Mouse (Mus musculus): ENCODE data around the gene Smtn. TPM values are rescaled to one million over a fixed set of nuclear protein-coding genes. Genes with fewer than 3 reads are reported as not detected.

Gene Smtn
- polyA plus RNA-seq (2014; fragmentation: Nextera tagmentation; extraction: Ambion mirVana) = 100 and 116 TPM in 2 replicates

DNA sequence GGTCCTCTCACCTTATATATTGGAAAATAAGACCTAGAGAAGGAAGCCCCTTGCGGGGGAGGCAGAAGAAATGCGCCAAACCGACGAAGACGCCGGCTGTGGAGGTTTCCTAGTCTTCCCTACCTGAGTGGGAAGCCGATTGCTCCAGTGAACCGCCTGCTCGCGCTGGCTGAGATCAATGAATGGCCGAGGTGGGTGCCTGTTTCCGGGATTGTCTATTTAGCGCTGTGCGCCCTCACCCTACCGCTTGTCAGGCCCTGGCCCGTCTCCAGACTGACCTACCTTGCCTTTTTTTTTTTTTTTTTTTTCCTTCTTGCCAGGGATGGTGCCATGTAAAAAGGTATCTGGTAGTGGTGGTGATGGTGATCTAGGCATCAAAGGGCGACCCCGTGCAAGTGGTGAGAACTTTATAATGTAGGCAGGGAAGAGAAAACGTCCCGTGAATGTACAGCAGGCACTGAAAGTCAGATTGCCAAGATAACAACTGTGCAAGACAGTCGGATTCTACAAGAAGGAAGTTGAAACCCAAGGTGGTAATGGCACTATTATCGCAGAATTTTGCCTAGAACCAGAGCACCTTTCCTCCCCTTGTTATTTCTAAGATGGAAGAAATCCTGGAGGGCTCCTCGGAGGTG, at the start of gene Smtn:
Smtn (minus strand) TSS at position 162 of the 635 bp plus-strand sequence.
- 93% methylated on average over 23 of the region's 23 CpGs for WGBS
- Histone ChIP-seq H3K4me2 (ENCODE audit: low read depth, low read length) (peak within 1 kb of the TSS; percentile 68), H3K9me3 (ENCODE audit: control insufficient read depth, low read length) (peaks cover 7% of the 10 kb centered on the region; the same call in 1 of the 2 replicates), H3K9ac (ENCODE audit: low read depth, low read length) (peak within 1 kb of the TSS; percentile 52), H3K36me3 (ENCODE audit: control insufficient read depth, insufficient read depth, low read length) (peaks cover 7% of the 10 kb centered on the region; the same call in 1 of the 2 replicates), H3K4me1 (ENCODE audit: control insufficient read depth, insufficient read depth, low read length) (peaks cover 32% of the 10 kb centered on the region), H3K4me3 (ENCODE audit: low read depth, low read length) (peak within 1 kb of the TSS; percentile 68), H3K27me3 (replicated peaks; ENCODE audit: control insufficient read depth, insufficient read depth, low read length) (no peaks in the 10 kb centered on the region), H3K27ac (replicated peaks; ENCODE audit: low read depth, low read length) (no peak within 1 kb of the TSS)
- no peak for DNase-seq (ENCODE audit: low spot score)
- ATAC-seq (ENCODE audit: low read depth) = no peak

DNA sequence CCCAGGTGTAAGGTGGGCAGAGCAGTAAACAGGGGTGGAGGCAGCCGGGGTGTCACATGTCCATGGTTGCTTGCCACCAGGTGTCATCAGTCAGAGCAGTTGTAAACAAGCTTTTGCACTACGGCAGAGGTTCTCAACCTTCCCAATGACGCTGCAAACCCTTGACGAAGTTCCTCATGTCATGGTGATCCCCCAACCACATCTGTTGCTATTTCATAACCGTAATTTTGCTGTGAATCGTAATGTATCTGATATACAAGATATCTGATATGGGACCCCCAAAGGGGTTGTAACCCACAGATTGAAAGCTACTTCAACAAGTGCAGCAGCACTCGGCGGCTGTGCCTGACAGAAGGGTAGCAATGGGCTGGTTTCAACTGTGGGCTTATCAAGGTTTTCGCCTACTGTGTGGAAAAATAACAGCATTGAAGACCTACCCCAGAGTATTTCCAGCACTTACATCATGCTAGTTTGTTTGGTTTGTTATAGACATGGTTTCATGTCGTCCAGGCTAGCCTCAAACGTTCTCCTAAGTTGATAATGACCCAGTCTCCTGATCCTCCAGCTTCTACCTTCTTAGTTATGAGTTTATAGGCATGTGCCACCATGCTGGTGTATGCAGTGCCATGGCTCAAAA, 47.7 kb upstream of the Smtn start:
- no peaks in the 10 kb centered on the region for H3K9me3 ChIP-seq (ENCODE audit: control insufficient read depth, low read length)
- no peak overlapping the region for H3K27ac ChIP-seq (replicated peaks; ENCODE audit: low read depth, low read length)
- H3K4me2 ChIP-seq (ENCODE audit: low read depth, low read length) = no peak overlapping the region
- WGBS = 76% methylated on average over 11 of the region's 11 CpGs
- H3K9ac ChIP-seq (ENCODE audit: low read depth, low read length) = no peak overlapping the region
- no peak for DNase-seq (ENCODE audit: low spot score)
- ATAC-seq (ENCODE audit: low read depth) = no peak
- no peak overlapping the region for H3K4me3 ChIP-seq (ENCODE audit: low read depth, low read length)
- no peaks in the 10 kb centered on the region for H3K27me3 ChIP-seq (replicated peaks; ENCODE audit: control insufficient read depth, insufficient read depth, low read length)
- no peaks in the 10 kb centered on the region for H3K36me3 ChIP-seq (ENCODE audit: control insufficient read depth, insufficient read depth, low read length)
- H3K4me1 ChIP-seq (ENCODE audit: control insufficient read depth, insufficient read depth, low read length) = no peaks in the 10 kb centered on the region

DNA sequence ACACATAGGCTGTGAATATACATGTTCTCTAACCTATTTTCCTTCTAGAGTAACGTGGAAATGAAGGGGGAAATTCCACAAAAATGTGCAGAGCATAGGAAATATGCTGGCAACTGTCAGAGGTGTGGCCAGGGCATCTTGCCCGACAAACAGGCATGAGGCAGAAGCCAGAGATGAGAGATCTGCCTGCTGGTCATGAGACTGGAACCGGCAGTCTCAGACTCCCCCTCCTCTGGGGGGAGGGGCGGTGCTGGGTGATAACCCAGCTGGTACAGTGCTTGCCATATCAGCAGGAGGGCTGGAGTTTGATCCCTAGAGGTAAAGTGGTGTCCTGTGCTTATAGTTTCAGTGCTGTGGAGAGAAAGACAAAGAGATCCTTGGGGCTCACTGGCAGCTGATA, 46.9 kb upstream of the Smtn start:
- H3K9ac ChIP-seq (ENCODE audit: low read depth, low read length) = no peak overlapping the region
- H3K4me2 ChIP-seq (ENCODE audit: low read depth, low read length) = no peak overlapping the region
- no peaks in the 10 kb centered on the region for H3K27me3 ChIP-seq (replicated peaks; ENCODE audit: control insufficient read depth, insufficient read depth, low read length)
- H3K4me1 ChIP-seq (ENCODE audit: control insufficient read depth, insufficient read depth, low read length) = no peaks in the 10 kb centered on the region
- H3K4me3 ChIP-seq (ENCODE audit: low read depth, low read length) = no peak overlapping the region
- H3K27ac ChIP-seq (replicated peaks; ENCODE audit: low read depth, low read length) = no peak overlapping the region
- H3K9me3 ChIP-seq (ENCODE audit: control insufficient read depth, low read length) = no peaks in the 10 kb centered on the region
- no peak for ATAC-seq (ENCODE audit: low read depth)
- DNase-seq (ENCODE audit: low spot score) = no peak
- 29% methylated on average over 4 of the region's 4 CpGs for WGBS
- no peaks in the 10 kb centered on the region for H3K36me3 ChIP-seq (ENCODE audit: control insufficient read depth, insufficient read depth, low read length)

DNA sequence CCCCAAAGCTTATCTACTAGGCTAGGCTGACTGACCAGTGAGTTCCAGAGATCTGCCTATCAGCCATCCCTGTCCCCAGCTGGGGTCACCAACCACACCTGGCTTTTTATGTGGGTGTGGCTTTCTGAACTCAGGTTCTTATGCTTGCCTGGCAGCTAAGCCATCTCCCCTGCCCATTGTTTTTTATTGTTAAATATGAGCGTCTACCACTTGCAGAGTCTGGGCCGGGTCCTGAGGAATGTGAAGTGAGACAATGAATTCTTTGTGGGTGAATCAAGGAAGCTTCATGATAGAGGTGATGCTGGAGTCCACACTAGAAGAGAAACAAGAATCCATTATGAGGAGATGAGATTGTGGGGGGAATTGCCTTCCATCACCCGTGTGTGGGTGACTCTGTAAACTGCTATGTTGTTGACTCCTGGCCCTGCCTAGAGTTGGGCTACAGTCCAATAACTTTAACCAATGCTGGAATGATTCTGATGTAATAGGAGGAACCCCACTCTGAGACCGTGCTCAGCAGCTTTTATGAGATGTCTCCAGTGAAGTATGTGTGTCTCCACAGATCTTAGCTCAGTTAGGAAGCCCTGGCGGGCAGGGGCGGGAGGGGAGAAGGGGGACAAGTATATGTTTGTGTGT, 45.7 kb upstream of the Smtn start:
- Histone ChIP-seq H3K9ac (ENCODE audit: low read depth, low read length) (no peak overlapping the region), H3K4me3 (ENCODE audit: low read depth, low read length) (no peak overlapping the region), H3K27ac (replicated peaks; ENCODE audit: low read depth, low read length) (no peak overlapping the region), H3K27me3 (replicated peaks; ENCODE audit: control insufficient read depth, insufficient read depth, low read length) (no peaks in the 10 kb centered on the region), H3K36me3 (ENCODE audit: control insufficient read depth, insufficient read depth, low read length) (no peaks in the 10 kb centered on the region), H3K9me3 (ENCODE audit: control insufficient read depth, low read length) (no peaks in the 10 kb centered on the region), H3K4me1 (ENCODE audit: control insufficient read depth, insufficient read depth, low read length) (no peaks in the 10 kb centered on the region), H3K4me2 (ENCODE audit: low read depth, low read length) (no peak overlapping the region)
- DNase-seq (ENCODE audit: low spot score) = no peak
- ATAC-seq (ENCODE audit: low read depth) = no peak
- WGBS = 62% methylated on average over 6 of the region's 6 CpGs

DNA sequence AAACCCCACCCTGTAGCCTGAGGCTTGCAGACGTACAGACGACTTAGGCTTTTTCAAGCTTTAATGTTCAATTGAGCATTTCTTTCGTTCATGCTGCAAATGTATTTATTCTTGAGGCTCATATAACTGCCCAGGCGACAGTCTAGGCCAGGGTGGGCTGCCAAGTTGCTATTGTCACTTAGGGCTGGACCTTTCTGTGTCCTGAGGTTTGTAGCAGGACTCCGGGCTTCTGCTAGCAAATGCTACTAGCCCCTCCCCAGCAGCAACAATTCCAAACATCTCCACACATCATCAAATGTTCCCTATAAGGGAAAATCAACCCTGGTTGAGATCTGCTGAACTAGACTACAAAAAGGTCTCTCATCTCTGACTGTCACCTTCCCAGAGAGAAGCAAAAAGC, 42.7 kb upstream of the Smtn start:
- DNase-seq (ENCODE audit: low spot score) (no peak), ATAC-seq (ENCODE audit: low read depth) (no peak)
- Histone ChIP-seq H3K36me3 (ENCODE audit: control insufficient read depth, insufficient read depth, low read length) (no peaks in the 10 kb centered on the region), H3K4me1 (ENCODE audit: control insufficient read depth, insufficient read depth, low read length) (no peaks in the 10 kb centered on the region), H3K9ac (ENCODE audit: low read depth, low read length) (no peak overlapping the region), H3K4me2 (ENCODE audit: low read depth, low read length) (no peak overlapping the region), H3K9me3 (ENCODE audit: control insufficient read depth, low read length) (no peaks in the 10 kb centered on the region), H3K27me3 (replicated peaks; ENCODE audit: control insufficient read depth, insufficient read depth, low read length) (no peaks in the 10 kb centered on the region), H3K27ac (replicated peaks; ENCODE audit: low read depth, low read length) (no peak overlapping the region), H3K4me3 (ENCODE audit: low read depth, low read length) (no peak overlapping the region)
- 48% methylated on average over 5 of the region's 5 CpGs for WGBS

DNA sequence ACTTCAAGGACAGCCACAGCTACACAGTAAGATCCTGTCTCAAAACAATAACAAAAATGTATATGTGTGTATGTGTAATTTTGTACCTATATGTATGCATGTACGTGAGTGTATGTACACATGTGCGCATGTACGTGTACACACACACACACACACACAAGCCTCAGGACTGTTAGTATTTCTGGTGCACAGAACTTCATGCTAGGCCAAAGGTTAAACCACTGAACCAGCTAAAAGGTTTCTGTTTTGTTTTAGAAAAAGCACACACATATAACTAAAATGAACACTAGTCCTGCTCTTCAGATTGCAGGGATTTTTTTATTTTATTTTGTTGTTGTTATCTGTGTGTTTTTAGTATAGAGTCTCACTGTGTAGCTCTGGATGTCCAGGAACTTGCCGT, 41.5 kb upstream of the Smtn start:
- Histone ChIP-seq H3K4me1 (ENCODE audit: control insufficient read depth, insufficient read depth, low read length) (no peaks in the 10 kb centered on the region), H3K27ac (replicated peaks; ENCODE audit: low read depth, low read length) (no peak overlapping the region), H3K9ac (ENCODE audit: low read depth, low read length) (no peak overlapping the region), H3K36me3 (ENCODE audit: control insufficient read depth, insufficient read depth, low read length) (no peaks in the 10 kb centered on the region), H3K4me2 (ENCODE audit: low read depth, low read length) (no peak overlapping the region), H3K9me3 (ENCODE audit: control insufficient read depth, low read length) (no peaks in the 10 kb centered on the region), H3K27me3 (replicated peaks; ENCODE audit: control insufficient read depth, insufficient read depth, low read length) (no peaks in the 10 kb centered on the region), H3K4me3 (ENCODE audit: low read depth, low read length) (no peak overlapping the region)
- DNase-seq (ENCODE audit: low spot score) = no peak
- 97% methylated on average over 4 of the region's 4 CpGs for WGBS
- ATAC-seq (ENCODE audit: low read depth) = no peak

DNA sequence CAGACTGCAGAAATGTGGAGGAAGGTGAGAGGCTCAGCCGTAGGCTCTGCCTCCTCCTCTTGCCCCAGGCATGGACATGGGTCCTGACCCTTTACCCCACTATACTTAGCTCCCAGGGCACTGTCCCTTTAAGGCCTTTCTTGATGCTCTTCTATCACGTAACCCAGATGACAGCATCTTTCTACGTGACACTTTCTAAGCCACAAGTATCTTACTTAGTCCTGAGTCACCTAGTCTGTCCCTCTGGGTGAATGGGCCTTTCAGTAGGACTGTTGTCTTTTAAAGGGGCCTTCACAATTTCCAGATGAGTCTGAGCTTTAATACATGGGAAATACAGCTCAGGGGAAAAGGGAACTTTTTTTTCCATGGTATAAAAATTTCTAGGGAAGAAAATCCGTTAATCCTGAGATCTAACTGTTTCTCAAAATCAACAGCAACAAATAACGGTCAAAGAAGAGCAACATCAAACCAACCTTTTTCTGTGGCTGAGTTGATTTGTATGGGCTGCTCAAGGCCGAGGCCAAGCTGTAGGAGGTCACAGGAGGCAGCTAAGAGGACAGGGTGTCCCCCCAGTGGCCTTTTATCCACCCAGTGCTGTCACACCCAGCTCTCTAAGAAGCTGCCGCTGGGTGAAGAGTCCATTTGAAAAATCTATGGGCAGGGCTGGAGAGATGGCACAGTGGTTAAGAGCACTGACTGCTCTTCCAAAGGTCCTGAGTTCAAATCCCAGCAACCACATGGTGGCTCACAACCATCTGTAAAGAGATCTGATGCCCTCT, 40.1 kb upstream of the Smtn start:
- 62% methylated on average over 7 of the region's 7 CpGs for WGBS
- Histone ChIP-seq H3K9me3 (ENCODE audit: control insufficient read depth, low read length) (no peaks in the 10 kb centered on the region), H3K27me3 (replicated peaks; ENCODE audit: control insufficient read depth, insufficient read depth, low read length) (no peaks in the 10 kb centered on the region), H3K4me1 (ENCODE audit: control insufficient read depth, insufficient read depth, low read length) (no peaks in the 10 kb centered on the region), H3K4me3 (ENCODE audit: low read depth, low read length) (no peak overlapping the region), H3K27ac (replicated peaks; ENCODE audit: low read depth, low read length) (no peak overlapping the region), H3K4me2 (ENCODE audit: low read depth, low read length) (no peak overlapping the region), H3K9ac (ENCODE audit: low read depth, low read length) (no peak overlapping the region), H3K36me3 (ENCODE audit: control insufficient read depth, insufficient read depth, low read length) (no peaks in the 10 kb centered on the region)
- ATAC-seq (ENCODE audit: low read depth) (no peak), DNase-seq (ENCODE audit: low spot score) (no peak)

DNA sequence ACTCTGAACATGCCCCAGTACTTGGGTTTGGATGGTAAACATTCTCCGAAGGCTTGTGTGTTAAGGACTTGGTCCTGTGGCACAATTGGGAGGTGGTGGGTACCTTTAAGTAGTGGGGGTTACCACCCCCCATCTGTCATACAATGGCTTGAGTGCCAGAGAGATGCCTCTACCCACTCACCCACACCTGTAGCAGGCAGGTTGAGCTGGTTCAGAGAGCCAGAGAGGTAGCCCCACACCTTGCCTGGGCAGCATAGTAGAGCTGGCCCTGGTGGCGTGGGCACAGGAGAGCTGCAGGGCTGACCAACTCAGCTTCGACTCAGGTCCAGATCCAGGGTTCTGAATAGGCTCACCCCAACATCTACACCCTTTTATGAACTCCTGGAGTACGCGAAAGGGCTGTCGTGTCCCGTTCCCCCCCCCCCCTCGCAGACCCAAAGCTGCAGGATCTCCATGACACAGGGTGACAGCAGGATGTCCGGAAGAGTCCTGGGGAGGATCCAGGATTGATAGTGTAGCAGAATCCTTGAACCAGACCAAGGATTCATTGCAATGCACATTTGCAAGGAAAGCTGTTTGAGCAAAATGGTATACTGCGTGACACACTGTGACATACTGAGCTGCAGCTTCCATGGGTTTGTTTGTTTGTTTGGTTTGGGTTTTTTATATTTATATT, 37.8 kb upstream of the Smtn start:
- ATAC-seq (ENCODE audit: low read depth) (no peak), DNase-seq (ENCODE audit: low spot score) (no peak)
- 83% methylated on average over 10 of the region's 10 CpGs for WGBS
- H3K27me3 ChIP-seq (replicated peaks; ENCODE audit: control insufficient read depth, insufficient read depth, low read length) = no peaks in the 10 kb centered on the region
- no peaks in the 10 kb centered on the region for H3K36me3 ChIP-seq (ENCODE audit: control insufficient read depth, insufficient read depth, low read length)
- H3K27ac ChIP-seq (replicated peaks; ENCODE audit: low read depth, low read length) = no peak overlapping the region
- H3K4me3 ChIP-seq (ENCODE audit: low read depth, low read length) = no peak overlapping the region
- peaks cover 4% of the 10 kb centered on the region; the same call in 1 of the 2 replicates for H3K4me1 ChIP-seq (ENCODE audit: control insufficient read depth, insufficient read depth, low read length)
- no peaks in the 10 kb centered on the region for H3K9me3 ChIP-seq (ENCODE audit: control insufficient read depth, low read length)
- H3K4me2 ChIP-seq (ENCODE audit: low read depth, low read length) = no peak overlapping the region
- H3K9ac ChIP-seq (ENCODE audit: low read depth, low read length) = no peak overlapping the region

Measured in embryonic facial prominence, embryonic 14.5 days (tissue).